In genomic region chr5:102213145-102213544, GRCm38 (mm10) we compare ENCODE assay signal across 8 mouse cellular contexts.
DNase-seq lines count a peak whose midpoint lies in the region; ATAC-seq and TF ChIP-seq lines count a peak whose summit lies in the region.
"Had no signal": no experiment of that assay in that cellular context is flagged by ENCODE, and none has a peak within 500 bp of the region (broad histone marks: within the 10 kb centered on the region; RNA-seq: fewer than 3 reads in every experiment).

No protein-coding gene starts in this region.

- TF ChIP-seq CTCF in lung, embryonic 14.5 days (IDR thresholded peaks at IDR 0.05; ENCODE audit: low read depth), result peak; percentile 45; the same call in 1 of the 2 replicates

- DNase-seq in midbrain, embryonic 11.5 days (ENCODE audit: low spot score, missing footprints), result peak; percentile 87
- DNase-seq in ZHBTc4 (ENCODE audit: low read depth, low spot score), result peak; percentile 83
- DNase-seq in cerebellum, postnatal 10 days, result peak; percentile 68 to 74
- peak; percentile 50 for DNase-seq in kidney, adult 9 months
- DNase-seq in lung, embryonic 14.5 days, result peak; percentile 38
- no peak for DNase-seq in spleen, postnatal 4 days (ENCODE audit: low spot score in 2 of 2)

- no peak overlapping the region for H3K27ac ChIP-seq in midbrain, embryonic 11.5 days (ENCODE audit: low read depth, low read length)
- no peak overlapping the region for H3K27ac ChIP-seq in midbrain, embryonic 13.5 days
- H3K27ac ChIP-seq in lung, embryonic 14.5 days (ENCODE audit: low read depth), result no peak overlapping the region
- H3K27ac ChIP-seq: liver, embryonic 15.5 days had no signal

- H3K27me3 ChIP-seq in midbrain, embryonic 11.5 days (ENCODE audit: control insufficient read depth, insufficient read depth, low read length), result no peaks in the 10 kb centered on the region
- no peaks in the 10 kb centered on the region for H3K27me3 ChIP-seq in midbrain, embryonic 13.5 days
- no peaks in the 10 kb centered on the region for H3K27me3 ChIP-seq in lung, embryonic 14.5 days (ENCODE audit: insufficient read depth, low read length)
- H3K27me3 ChIP-seq: liver, embryonic 15.5 days had no signal

- H3K4me3 ChIP-seq in midbrain, embryonic 11.5 days (ENCODE audit: low read depth, low read length), result no peak overlapping the region
- H3K4me3 ChIP-seq in midbrain, embryonic 13.5 days (replicated peaks), result no peak overlapping the region
- no peak overlapping the region for H3K4me3 ChIP-seq in lung, embryonic 14.5 days (ENCODE audit: low read depth, low read length)
- H3K4me3 ChIP-seq: liver, embryonic 15.5 days had no signal

- 67% methylated on average over 6 of the region's 6 CpGs for WGBS in midbrain, embryonic 11.5 days
- 66% methylated on average over 6 of the region's 6 CpGs for WGBS in midbrain, embryonic 13.5 days
- 57% methylated on average over 6 of the region's 6 CpGs for WGBS in lung, embryonic 14.5 days

- H3K4me2 ChIP-seq in midbrain, embryonic 11.5 days, result no peak overlapping the region
- no peak overlapping the region for H3K4me2 ChIP-seq in midbrain, embryonic 13.5 days (replicated peaks)
- H3K4me2 ChIP-seq in lung, embryonic 14.5 days, result no peak overlapping the region
- H3K4me2 ChIP-seq: liver, embryonic 15.5 days had no signal

- no peaks in the 10 kb centered on the region for H3K36me3 ChIP-seq in midbrain, embryonic 11.5 days (ENCODE audit: control insufficient read depth, insufficient read depth, low read length)
- H3K36me3 ChIP-seq in midbrain, embryonic 13.5 days, result no peaks in the 10 kb centered on the region
- no peaks in the 10 kb centered on the region for H3K36me3 ChIP-seq in lung, embryonic 14.5 days (ENCODE audit: insufficient read depth)
- H3K36me3 ChIP-seq: liver, embryonic 15.5 days had no signal

- ATAC-seq in midbrain, embryonic 11.5 days (ENCODE audit: low FRiP score), result no peak
- no peak for ATAC-seq in midbrain, embryonic 13.5 days
- no peak for ATAC-seq in lung, embryonic 14.5 days (ENCODE audit: insufficient read depth)

- H3K4me1 ChIP-seq in midbrain, embryonic 11.5 days (ENCODE audit: control insufficient read depth, insufficient read depth, low read length), result no peaks in the 10 kb centered on the region
- no peaks in the 10 kb centered on the region for H3K4me1 ChIP-seq in midbrain, embryonic 13.5 days (replicated peaks)
- no peaks in the 10 kb centered on the region for H3K4me1 ChIP-seq in lung, embryonic 14.5 days (ENCODE audit: insufficient read depth)
- H3K4me1 ChIP-seq: liver, embryonic 15.5 days had no signal

- H3K9ac ChIP-seq in midbrain, embryonic 11.5 days (ENCODE audit: low read length), result no peak overlapping the region
- H3K9ac ChIP-seq in midbrain, embryonic 13.5 days (replicated peaks), result no peak overlapping the region
- H3K9ac ChIP-seq in lung, embryonic 14.5 days, result no peak overlapping the region
- H3K9ac ChIP-seq: liver, embryonic 15.5 days had no signal

- no peaks in the 10 kb centered on the region for H3K9me3 ChIP-seq in midbrain, embryonic 11.5 days (ENCODE audit: control insufficient read depth, low read length)
- no peaks in the 10 kb centered on the region; the same call in 1 of the 2 replicates for H3K9me3 ChIP-seq in midbrain, embryonic 13.5 days
- H3K9me3 ChIP-seq in lung, embryonic 14.5 days (ENCODE audit: low read depth, low read length), result no peaks in the 10 kb centered on the region
- H3K9me3 ChIP-seq: liver, embryonic 15.5 days had no signal

Comparison
In these comparisons a context has a peak if more than half of its experiments do, and no peak if none do; other contexts are left out.
1. DNase-seq: peak in midbrain, embryonic 11.5 days (single experiment), ZHBTc4 (single experiment), cerebellum, postnatal 10 days (2 of 2), kidney, adult 9 months (single experiment) and lung, embryonic 14.5 days (single experiment); none in spleen, postnatal 4 days (0 of 2).